Mouse (Mus musculus): ENCODE results near the gene Cntn1.

DNA sequence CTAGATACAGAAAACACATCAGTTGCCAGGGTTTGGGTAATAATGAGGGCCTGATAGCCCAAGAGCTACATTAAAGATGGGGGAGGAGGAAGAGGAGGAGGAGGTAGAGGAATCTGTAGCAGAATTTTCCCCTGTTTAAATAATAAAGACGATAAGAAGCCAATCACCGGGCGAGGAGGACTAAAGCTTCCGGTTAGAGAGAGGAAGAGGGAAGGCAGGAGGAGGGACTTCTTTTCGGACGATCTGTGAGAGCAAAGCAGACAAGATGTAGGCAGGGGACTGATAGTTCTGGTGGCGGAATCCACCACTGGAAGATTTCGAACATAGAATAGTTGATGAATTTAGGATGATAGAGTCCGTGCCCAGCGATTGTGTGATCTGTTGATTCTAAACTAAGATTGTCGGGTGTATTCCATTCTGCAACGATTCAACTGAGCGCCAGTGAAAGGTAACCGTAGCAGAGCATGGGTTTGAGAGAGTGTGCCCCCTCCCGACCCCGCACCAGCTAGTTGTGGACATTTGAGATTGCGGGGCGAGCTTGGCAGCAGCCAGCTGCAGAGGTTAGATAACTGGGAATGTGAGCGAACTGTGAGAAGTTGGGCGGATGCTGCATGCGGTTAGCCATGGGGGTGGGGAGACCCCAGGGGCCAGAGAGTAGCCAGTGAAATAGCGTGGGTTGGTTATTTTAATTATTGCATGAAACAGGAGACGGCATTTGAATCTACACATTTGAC lies 293.3 kb downstream of the Cntn1 start:
- TF ChIP-seq CTCF (IDR thresholded peaks at IDR 0.05; ENCODE audit: low read depth, low read length): no peak
- TF ChIP-seq POLR2A (IDR thresholded peaks at IDR 0.05; ENCODE audit: insufficient read depth, low read length): peak; percentile 42
